ENCODE assay signal across 14 mouse cellular contexts in genomic region chr11:77854641-77855040, GRCm38 (mm10). TPM values are rescaled to one million over a fixed set of nuclear protein-coding genes. Genes with fewer than 3 reads are reported as not detected.
DNase-seq lines count a peak whose midpoint lies in the region; ATAC-seq and TF ChIP-seq lines count a peak whose summit lies in the region.
"Had no signal": no experiment of that assay in that cellular context is flagged by ENCODE, and none has a peak within 500 bp of the region (broad histone marks: within the 10 kb centered on the region; RNA-seq: fewer than 3 reads in every experiment).

No protein-coding gene starts in this region.

- no peak overlapping the region for H3K4me2 ChIP-seq in neural tube, embryonic 12.5 days (replicated peaks)
- no peak overlapping the region for H3K4me2 ChIP-seq in midbrain, embryonic 12.5 days (replicated peaks)
- no peak overlapping the region for H3K4me2 ChIP-seq in liver, postnatal 0 days (ENCODE audit: low read depth, low read length)
- H3K4me2 ChIP-seq: liver, embryonic 13.5 days had no signal

- no peak overlapping the region for H3K4me3 ChIP-seq in neural tube, embryonic 12.5 days
- H3K4me3 ChIP-seq in midbrain, embryonic 12.5 days: no peak overlapping the region
- no peak overlapping the region for H3K4me3 ChIP-seq in liver, postnatal 0 days (ENCODE audit: low read depth, low read length)
- H3K4me3 ChIP-seq: heart, adult 2 months; liver, embryonic 13.5 days had no signal

- H3K27me3 ChIP-seq in neural tube, embryonic 12.5 days (replicated peaks): peaks cover 42% of the 10 kb centered on the region
- H3K27me3 ChIP-seq in midbrain, embryonic 12.5 days: peaks cover 33% of the 10 kb centered on the region
- H3K27me3 ChIP-seq in liver, postnatal 0 days (ENCODE audit: insufficient read depth, low read length): no peaks in the 10 kb centered on the region
- H3K27me3 ChIP-seq: liver, embryonic 13.5 days had no signal

- TF ChIP-seq EP300 in liver, postnatal 0 days (IDR thresholded peaks at IDR 0.05; ENCODE audit: low read depth): no peak

- no peaks in the 10 kb centered on the region for H3K9me3 ChIP-seq in neural tube, embryonic 12.5 days
- H3K9me3 ChIP-seq in midbrain, embryonic 12.5 days: no peaks in the 10 kb centered on the region
- no peaks in the 10 kb centered on the region for H3K9me3 ChIP-seq in liver, postnatal 0 days (ENCODE audit: low read length)
- H3K9me3 ChIP-seq: liver, embryonic 13.5 days had no signal

- peaks cover 56% of the 10 kb centered on the region for H3K36me3 ChIP-seq in neural tube, embryonic 12.5 days
- peaks cover 56% of the 10 kb centered on the region for H3K36me3 ChIP-seq in midbrain, embryonic 12.5 days
- peaks cover 71% of the 10 kb centered on the region for H3K36me3 ChIP-seq in liver, postnatal 0 days (replicated peaks; ENCODE audit: insufficient read depth, low read length)

- 63% methylated on average over 3 of the region's 3 CpGs for WGBS in neural tube, embryonic 12.5 days
- WGBS in midbrain, embryonic 12.5 days: 57% methylated on average over 3 of the region's 3 CpGs
- WGBS in liver, postnatal 0 days (ENCODE audit: insufficient replicate concordance): 65% methylated on average over 3 of the region's 3 CpGs

- no peak for TF ChIP-seq CTCF in liver, postnatal 0 days (IDR thresholded peaks at IDR 0.05; ENCODE audit: low read depth)

- ATAC-seq in neural tube, embryonic 12.5 days (ENCODE audit: low FRiP score, low read depth): no peak
- ATAC-seq in midbrain, embryonic 12.5 days (ENCODE audit: low FRiP score, low read depth): no peak
- no peak for ATAC-seq in monocyte, adult 5-6 weeks (replicated peaks; ENCODE audit: insufficient number of reproducible peaks, low FRiP score, low TSS enrichment, poor library complexity, severe bottlenecking)
- no peak for ATAC-seq in liver, postnatal 0 days

- no peak overlapping the region for H3K9ac ChIP-seq in neural tube, embryonic 12.5 days
- peak overlapping the region; percentile 2; the same call in 1 of the 2 replicates for H3K9ac ChIP-seq in midbrain, embryonic 12.5 days (replicated peaks)
- no peak overlapping the region for H3K9ac ChIP-seq in liver, postnatal 0 days (replicated peaks)
- H3K9ac ChIP-seq: liver, embryonic 13.5 days had no signal

- peak overlapping the region; percentile 44; the same call in 1 of the 2 replicates for H3K27ac ChIP-seq in neural tube, embryonic 12.5 days
- peak overlapping the region; percentile 67 for H3K27ac ChIP-seq in midbrain, embryonic 12.5 days (replicated peaks)
- no peak overlapping the region for H3K27ac ChIP-seq in liver, postnatal 0 days (ENCODE audit: low read depth)
- H3K27ac ChIP-seq: heart, adult 2 months; liver, embryonic 13.5 days had no signal

- peak; percentile 42 to 55 for DNase-seq in cerebellum, postnatal 14 days
- DNase-seq in cerebellum, adult 11-12 months: no peak
- no peak for DNase-seq in neural tube, embryonic 10.5 days (ENCODE audit: extremely low spot score, low spot score)
- DNase-seq in thymus, postnatal 14 days: no peak
- no peak for DNase-seq in liver, postnatal 0 days
- DNase-seq: adrenal gland, adult 2 months; heart, adult 2 months; kidney, postnatal 25 days; liver, embryonic 13.5 days; lung, postnatal 4 days; spleen, adult 18-20 months had no signal

- H3K4me1 ChIP-seq in neural tube, embryonic 12.5 days: peaks cover 82% of the 10 kb centered on the region
- peaks cover 68% of the 10 kb centered on the region for H3K4me1 ChIP-seq in midbrain, embryonic 12.5 days
- H3K4me1 ChIP-seq in liver, postnatal 0 days (ENCODE audit: insufficient read depth): no peaks in the 10 kb centered on the region
- H3K4me1 ChIP-seq: liver, embryonic 13.5 days had no signal

RNA-seq across cellular contexts. Expression of gene Pipox, which starts 39.3 kb away (rescaled TPM):
- polyA plus RNA-seq in neural tube, embryonic 12.5 days (2016; fragmentation: Nextera tagmentation; extraction: Ambion mirVana): 2.7 and 4.7 TPM in 2 replicates
- 12.0 and 14.4 TPM in 2 replicates for polyA plus RNA-seq in midbrain, embryonic 12.5 days (2016; fragmentation: Nextera tagmentation; extraction: Ambion mirVana)
- total RNA-seq in monocyte, adult 5-6 weeks (2017): not detected in 3 replicates
- 48.9 and 53.4 TPM in 2 replicates for polyA plus RNA-seq in liver, postnatal 0 days (2015; fragmentation: Nextera tagmentation; extraction: Ambion mirVana)

Comparison
In these comparisons a context has a peak if more than half of its experiments do, and no peak if none do; other contexts are left out.
1. DNase-seq: peak in cerebellum, postnatal 14 days (2 of 2); none in cerebellum, adult 11-12 months (single experiment), neural tube, embryonic 10.5 days (single experiment), thymus, postnatal 14 days (single experiment) and liver, postnatal 0 days (single experiment).